Mouse (Mus musculus): ENCODE results near the gene Rdh16f2.
"Not testable (repeated sequence)": the region's sequence is repeated elsewhere in the genome, so short reads cannot be mapped to it uniquely, and the experiment has no call there.

The Rdh16f2 gene

DNA sequence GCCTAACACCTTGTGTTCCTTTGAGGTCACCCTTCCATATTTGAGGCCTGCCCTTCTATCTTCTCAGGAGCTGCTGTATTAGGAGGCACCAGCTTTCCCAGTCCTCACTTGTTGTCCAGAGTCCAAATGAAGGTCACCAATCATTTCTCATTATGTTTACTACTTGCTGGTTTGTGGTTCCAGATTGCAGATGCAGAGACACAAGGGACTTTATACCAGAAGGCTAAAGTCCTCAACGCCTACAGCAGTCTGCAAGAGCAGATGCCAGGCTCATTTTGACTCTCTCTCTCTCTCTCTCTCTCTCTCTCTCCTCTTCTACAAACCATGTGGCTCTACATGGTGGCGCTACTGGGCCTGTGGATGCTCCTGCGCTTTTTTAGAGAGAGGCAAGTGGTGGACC is at the start of gene Rdh16f2:
Gene Rdh16f2, plus strand, starts transcription at position 243 of the 400 bp plus-strand sequence.
- in situ Hi-C loops (cut with MboI, MseI), result no loop called here

DNA sequence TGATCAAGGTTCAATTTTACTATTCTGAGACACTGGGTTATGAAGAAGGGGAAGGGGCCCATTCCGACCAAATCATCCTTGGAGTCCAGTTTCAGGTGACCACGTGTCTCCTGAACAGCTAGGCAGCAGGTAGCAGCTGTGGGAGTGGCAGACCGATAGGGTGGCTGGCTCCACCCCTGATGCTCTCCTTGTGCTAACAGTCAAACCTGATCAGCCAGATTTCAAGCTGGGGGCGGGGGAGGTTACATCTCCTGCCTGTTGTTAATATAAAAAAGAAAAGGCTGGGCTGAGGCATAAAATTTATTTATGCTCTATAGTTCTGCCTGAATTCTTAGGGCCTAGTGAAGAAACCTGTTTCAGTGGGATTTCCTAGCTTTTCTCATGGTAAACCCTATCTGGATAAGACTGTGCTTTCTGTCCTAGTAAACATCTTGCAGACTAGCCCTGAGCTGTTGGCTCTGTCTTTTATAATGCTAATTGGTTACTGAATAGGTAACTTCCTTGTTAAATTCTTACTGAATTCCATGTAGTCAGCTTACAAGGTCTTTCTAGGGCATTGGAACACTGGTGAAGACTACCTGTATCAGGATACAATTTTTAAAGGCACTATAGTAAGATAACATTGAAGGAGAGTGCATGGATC is 48.9 kb upstream of the Rdh16f2 start:
- in situ Hi-C loops (cut with MboI, MseI), result not testable (repeated sequence)

DNA sequence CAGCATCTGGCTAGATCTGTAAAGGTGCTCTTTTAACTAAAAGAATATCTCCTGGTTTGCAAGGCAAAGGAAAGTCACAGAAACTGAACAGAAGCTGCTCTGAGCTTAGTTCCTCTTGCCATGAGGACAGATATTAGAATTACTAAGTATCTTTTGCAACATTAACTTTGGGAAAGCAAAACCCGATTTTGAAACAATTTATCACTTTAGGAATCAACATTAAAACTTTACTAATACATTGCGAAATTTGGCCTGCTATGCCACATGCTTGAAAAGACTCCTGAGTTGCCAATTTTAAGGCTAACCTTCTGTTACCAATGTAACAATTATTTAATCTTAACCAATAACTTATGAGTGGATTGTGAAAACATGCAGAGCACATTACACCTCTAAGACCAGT is 44.5 kb upstream of the Rdh16f2 start:
- in situ Hi-C loops (cut with MboI, MseI), result not testable (repeated sequence)

DNA sequence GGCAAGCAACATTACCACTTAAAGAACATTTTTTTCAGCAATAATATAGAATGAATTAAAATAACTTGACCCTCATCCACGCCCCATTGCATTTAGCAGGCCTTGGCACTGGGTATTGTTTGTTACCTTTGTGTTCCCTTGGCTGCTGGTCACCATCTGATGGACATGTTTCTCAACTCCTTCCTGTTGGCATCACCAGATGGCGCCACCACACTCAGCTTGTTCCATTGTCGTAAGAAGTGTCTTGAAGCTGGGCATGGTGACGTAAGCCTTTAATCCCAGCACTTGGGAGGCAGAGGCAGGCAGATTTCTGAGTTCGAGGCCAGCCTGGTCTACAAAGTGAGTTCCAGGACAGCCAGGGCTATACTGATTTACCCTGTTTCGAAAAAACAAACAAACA is 40.9 kb upstream of the Rdh16f2 start:
- in situ Hi-C loops (cut with MboI, MseI), result no loop called here

DNA sequence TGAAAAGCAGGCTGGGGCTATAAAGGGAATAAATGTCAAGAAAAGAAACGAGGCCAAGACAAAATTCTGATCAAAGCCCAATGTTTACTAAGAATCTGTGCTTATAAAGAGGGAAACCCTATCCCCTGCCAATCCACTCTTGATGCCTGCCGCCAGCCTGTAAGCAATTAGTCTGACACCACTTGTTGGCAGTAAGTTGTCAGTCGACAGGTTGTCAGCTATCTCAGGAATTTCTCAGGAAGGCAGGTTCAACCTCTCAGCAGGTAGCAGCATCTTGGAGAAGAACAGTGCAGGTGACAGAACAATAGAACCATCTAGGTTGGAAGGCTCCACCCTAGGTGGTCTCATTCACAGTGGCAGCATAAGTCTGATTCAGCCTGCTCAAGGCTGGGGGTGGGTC is 37.2 kb upstream of the Rdh16f2 start:
- in situ Hi-C loops (cut with MboI, MseI), result no loop called here

DNA sequence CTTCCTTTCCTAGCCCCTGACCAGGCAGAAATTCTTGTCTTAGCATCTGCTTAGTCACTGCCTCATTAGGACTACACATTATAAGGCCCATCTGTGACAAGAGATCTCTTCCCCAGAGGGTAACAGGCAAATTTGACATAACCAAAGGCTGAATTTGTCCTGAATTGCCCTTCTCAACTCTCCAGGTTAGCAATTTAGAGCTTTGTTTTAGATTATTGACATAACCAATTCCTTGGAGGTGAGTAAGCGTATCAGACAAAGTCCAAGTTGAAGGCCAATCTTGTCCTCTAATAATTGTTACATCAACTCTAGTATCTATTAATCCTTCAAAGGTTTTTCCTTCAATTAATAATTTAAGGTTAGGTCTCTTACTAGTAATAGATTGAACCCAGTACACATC is 32.1 kb upstream of the Rdh16f2 start:
- in situ Hi-C loops (cut with MboI, MseI), result not testable (repeated sequence)

DNA sequence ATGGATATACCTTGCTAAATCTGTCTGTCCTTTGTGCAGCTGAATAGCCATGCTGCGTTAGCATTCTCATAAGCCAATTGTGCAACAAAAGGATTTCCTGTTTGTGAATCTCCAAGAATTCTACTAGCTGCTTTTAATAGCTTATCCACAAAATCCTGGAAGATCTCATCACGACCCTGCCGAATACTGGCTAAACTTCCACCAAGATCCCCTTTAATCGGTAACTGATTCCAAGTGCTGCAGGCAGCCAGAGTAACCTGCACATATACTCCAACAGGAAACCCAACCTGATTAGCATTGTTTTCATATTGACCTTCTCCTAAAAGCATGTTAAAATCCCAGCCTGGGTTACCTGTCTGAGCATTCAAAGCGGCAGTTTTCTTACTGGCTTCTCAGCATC is 31.0 kb upstream of the Rdh16f2 start:
- in situ Hi-C loops (cut with MboI, MseI), result loop anchor here in 1 of 2 experiments (5.0 kb wide), 1 partner anchor 92 kb away; no protein-coding TSS in a partner anchor

DNA sequence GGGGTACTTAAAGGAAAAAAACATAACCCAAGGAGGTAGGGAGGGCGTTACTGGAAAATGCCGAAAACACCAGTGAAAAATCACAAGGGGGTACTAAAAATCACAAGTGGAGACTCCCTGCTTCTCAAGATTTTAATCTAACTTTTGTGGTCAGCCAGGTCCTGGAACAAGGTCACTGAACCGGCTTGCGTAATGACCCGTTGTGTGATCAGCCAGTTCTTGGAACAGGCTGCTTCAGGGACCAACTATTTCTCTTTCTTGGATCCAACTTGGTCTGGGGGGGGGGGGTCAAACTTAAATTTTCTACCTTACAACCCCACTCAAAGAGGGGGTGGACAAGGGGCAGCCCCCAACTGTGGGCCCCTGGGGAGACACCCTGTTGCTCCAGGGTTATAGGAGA is 28.5 kb upstream of the Rdh16f2 start:
- in situ Hi-C loops (cut with MboI, MseI), result loop anchor here in 1 of 2 experiments (5.0 kb wide), 1 partner anchor 90 kb away; no protein-coding TSS in a partner anchor

DNA sequence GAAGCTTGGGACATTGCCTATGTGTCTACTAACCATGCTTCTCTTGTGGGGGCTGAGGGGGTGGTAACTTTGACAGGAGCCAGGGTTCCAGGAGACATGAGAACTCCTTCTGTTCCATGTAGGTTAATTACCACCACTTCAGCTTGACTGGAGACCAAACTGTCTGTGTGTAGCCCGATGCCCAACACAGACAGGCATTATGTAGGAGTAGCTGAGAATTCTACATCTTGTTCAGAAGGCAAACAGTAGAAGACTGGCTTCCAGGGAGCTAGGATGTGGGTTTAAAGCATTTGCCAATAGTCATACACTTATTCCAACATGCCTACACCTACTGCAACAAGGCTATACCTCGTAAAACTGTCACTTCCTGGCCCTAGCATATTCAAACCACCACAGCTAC is 27.7 kb upstream of the Rdh16f2 start:
- in situ Hi-C loops (cut with MboI, MseI), result loop anchor here in 1 of 2 experiments (5.0 kb wide), 1 partner anchor 89 kb away; no protein-coding TSS in a partner anchor

DNA sequence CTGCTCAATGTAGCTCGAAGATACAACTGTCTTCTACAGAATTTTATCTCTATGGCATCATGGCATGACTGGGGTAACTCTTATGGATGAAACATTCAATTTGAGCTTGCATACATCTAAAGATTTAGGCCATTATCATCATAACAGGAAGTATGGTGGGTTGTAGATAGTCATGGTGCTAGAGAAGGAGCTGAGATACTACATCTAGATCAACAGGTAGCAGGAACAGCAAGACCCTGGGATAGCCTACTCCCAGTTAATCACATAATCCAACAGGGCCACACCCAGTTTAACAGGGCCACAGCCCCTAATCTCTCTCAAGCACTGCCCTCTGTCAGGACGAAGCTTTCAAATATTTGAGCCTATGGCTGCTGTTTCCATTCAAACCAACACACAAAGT is 25.5 kb upstream of the Rdh16f2 start:
- in situ Hi-C loops (cut with MboI, MseI), result no loop called here

DNA sequence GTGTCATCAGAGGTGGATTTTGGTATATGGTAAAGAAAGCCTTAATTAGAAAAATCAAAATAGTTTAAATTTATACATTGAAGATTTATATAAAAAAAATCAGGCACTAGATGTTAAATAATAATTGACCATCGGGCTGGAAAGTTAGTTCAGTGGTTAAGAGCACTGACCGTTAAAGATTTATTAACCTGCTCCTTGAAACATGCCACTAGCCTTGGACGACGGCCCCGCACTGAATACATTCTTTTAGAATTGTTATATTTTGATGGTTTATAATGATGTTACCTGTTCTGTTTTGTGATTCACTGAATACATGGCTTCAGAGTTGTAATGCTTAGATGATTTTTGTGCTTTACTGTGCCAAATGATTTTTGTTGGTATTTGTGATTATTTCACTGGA is 20.3 kb upstream of the Rdh16f2 start:
- in situ Hi-C loops (cut with MboI, MseI), result not testable (repeated sequence)

DNA sequence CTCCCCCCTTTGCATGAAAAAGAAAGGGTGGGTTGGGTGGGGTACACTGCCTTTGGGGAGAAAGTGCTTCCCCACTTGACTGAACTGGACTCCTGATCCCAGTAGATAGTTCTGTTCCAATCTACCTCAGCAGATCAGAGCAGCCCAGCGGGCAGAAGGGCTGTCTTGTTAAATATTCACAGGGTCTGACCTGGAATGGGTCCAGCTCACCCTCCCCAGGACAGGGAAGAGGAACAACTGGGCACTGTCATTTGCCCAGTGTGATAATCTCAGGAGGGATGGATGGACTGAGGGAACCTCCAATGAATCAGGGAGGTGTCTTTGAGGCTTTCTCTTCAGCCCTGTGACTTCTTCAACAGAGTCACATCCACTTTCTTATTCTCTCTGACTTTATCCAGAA is 18.2 kb upstream of the Rdh16f2 start:
- in situ Hi-C loops (cut with MboI, MseI), result no loop called here

DNA sequence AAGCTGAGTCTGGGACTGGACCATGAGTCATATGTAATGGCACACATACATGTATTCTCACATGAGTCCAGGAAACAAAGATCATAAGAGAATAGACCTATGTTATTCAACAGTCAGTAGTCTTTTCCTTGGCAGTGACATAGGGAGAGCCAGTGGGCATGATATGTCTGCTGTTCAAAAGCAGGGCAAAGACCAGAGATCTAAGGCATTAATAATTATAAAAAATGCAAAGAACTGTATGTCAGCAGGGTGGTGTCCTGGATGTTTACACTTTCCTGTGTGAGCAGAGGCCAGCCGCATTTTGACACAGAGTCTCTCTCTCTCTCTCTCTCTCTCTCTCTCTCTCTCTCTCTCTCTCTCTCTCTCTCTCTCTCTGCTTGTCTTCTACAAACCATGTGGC is 16.6 kb upstream of the Rdh16f2 start, which contains the start of gene Rdh19:
Gene Rdh19, plus strand, starts transcription at position 301 of the 400 bp plus-strand sequence.
- in situ Hi-C loops (cut with MboI, MseI), result no loop called here

DNA sequence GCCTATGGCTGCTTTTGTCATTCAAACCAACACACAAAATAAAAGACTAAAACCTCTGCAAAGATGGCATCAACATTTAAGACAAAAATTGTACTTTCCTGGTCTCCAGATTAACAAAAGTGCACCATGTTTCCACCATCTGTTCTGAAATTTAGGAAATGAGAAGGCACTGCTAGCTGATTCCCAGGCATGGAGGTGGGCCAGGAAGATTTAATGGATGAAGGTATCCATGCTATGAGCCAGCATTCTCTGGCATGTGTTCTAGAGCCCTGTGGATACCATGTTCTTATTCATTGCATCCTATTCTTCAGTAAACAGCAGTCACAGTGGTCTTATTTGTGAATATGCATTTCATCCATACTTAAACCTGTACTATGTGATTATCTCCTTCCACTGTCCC is 9.9 kb upstream of the Rdh16f2 start:
- in situ Hi-C loops (cut with MboI, MseI), result no loop called here

DNA sequence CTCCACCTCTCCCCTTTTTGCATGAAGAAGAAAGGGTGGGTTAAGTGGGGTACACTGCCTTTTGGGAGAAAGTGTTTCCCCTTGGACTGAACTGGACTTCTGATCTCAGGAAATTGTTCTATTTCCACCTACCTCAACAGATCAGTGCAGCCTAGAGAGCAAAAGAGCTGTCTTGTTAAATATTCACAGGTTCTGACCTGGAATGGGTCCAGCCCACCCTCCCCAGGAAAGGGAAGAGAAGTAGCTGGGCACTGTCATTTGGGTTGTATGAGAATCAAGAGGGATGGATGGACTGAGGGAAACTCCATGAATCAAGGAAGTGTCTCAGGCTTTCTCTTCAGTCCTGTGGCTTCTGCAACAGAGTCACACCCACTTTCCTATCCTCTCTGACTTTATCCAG is 1.3 kb upstream of the Rdh16f2 start:
- in situ Hi-C loops (cut with MboI, MseI), result no loop called here

DNA sequence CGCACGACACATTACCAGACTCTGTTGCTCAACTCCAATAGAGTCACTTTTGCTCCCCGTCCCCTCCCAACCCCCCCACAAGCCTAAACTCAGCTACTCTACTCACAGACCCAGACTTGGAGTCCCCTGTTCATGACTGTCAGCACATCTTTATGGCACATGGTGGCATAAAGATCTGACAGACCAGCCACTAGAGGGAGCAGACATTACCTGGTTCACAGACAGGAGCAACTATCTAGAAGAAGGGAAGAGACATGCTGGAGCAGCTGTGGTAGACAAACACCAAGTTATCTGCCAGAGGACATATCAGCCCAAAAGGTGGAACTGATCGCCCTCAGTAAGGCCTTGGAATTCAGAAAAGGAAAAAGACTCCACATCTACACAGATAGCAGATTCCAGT is 6.2 kb downstream of the Rdh16f2 start:
- in situ Hi-C loops (cut with MboI, MseI), result loop anchor here in 1 of 2 experiments (10.0 kb wide), 1 partner anchor 62 kb away; no protein-coding TSS in a partner anchor

DNA sequence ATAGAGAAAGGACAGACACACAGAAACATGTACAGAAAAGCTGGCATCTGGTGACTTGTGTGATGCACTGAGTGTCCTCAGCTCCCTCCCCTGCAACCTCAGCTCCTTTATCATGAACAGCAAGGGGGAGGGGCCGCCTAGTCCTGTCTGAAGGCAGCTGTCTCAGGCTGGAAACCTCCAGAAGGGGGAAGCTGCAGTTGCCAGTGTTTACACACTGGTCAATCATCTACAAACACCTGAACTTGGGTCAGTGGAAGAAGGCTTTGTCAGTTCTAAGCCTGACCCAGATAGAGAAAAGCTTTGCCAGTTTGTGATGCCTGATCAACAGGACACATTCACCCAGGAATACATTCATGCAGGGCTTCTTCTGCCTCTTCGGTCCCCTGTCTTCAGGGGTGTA is 11.4 kb downstream of the Rdh16f2 start:
- in situ Hi-C loops (cut with MboI, MseI), result loop anchor here in 1 of 2 experiments (10.0 kb wide), 1 partner anchor 57 kb away; no protein-coding TSS in a partner anchor

DNA sequence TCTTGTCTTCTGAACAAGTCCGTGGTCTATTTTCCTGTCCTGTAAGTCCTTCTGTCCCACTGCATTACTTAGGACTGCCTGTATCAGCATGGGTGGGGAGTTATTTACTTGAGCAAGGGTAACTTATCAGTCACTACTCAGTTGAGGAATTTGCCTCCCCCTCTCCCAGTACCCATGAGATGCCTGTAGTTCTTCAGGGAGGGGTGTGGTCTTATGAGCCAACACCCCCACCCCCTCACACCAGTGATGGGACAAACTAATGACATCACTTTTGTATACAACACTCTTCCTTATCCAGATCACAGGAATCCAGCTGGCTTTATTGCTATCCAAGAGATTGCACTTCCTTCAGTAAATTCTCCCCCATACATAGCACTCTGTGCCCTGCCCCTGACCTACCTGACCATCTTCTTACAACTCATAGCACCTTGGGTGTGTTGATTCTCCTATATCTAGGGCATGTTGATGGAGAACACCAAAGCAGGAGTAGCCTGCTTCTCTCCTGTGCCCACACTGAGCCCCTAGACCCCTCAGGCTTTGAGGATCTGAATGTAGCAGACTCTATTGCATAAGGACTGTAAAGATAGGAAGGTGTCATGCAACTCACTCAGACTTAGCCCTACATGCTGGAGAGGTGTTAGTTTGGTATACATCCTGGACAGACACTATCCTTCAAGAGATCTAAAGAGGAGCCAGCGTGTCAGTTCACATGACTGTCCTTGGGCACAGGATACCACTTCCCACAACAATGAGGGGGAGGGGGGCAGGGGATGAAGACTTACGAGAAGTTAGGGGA is 12.2 kb downstream of the Rdh16f2 start:
- in situ Hi-C loops (cut with MboI, MseI), result loop anchor here in 1 of 2 experiments (10.0 kb wide), 1 partner anchor 56 kb away; no protein-coding TSS in a partner anchor

DNA sequence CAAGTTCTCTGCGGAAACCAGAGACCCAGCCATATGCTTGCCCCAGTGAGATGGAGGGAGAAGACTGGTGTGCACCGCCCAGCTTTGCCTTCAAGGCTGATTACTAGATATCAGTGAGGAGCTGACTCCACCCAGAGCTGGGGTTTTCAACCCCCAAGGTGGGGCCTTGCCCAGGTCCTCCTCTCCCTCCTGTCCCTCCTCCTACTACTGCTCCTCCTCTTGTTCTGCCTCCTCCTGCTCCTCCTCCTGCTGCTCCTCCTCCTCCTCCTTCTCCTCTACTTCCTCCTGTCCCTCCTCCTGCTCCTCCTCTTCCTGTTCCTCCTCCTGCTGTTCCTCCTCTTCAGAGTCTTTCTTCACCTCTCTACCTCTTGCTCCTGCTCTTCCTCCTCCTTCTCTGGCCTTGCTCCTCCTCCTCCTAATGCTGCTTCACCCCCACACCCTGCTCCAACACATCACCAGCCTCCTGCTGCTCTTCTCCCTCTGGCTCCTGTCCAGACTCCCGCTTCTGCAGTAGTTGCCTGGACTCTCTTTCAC is 12.9 kb downstream of the Rdh16f2 start:
- in situ Hi-C loops (cut with MboI, MseI), result loop anchor here in 1 of 2 experiments (10.0 kb wide), 1 partner anchor 56 kb away; no protein-coding TSS in a partner anchor

DNA sequence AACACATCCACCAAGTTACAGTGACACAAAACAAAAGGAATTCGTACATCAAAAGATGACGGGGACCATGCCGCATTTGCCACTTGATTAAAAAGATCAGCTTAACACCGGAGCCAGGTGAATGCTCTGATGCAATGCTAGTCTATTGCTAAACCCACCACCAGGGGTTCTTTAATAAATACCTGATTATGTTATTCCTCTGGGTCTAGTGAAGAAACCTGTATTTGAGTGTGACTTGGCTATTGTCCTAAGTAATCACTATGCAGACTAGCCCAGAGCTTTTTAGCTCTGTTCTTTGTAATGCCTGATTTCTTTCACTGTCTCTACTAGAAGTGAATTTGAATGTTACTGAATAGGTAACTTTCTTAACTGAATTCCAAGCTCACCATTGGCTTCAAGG is 14.8 kb downstream of the Rdh16f2 start:
- in situ Hi-C loops (cut with MboI, MseI), result no loop called here

DNA sequence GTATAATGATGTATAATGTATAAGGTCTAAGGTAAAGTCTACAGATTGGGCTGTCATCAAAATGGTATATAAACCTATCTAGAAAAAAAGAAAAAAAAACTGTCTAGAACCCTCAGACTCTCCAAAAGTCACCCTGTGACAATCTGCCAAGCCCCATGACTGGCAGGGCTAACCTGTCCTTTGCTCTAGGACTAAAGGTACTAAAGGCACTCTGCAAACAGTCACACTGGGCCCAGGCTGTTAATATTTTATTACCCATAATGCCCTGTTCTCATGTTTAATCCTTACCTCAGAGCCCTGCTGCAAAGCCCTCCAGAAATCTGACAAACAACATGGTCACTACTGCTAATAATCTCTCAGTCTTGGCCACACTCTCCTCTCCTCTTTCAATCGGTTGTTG is 20.3 kb downstream of the Rdh16f2 start:
- in situ Hi-C loops (cut with MboI, MseI), result no loop called here

DNA sequence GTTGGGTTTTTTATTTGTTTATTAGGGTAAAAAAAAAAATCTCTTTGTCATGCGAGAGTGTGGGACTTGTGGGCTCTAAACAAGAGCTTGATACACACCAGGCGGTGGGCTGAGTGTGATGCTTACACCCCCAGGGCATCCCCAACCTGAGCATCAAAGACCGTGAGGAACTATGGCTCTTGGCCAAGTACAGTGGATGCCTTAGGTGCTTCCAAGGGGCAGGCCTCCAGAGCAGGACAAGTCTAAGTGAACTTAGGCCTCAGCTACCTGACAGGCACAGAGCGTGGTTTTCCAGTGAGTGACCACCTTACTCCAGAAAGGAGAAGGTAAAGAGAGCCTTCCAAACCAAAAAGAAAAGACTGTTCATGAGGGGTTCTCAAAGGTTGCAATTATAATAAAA is 20.7 kb downstream of the Rdh16f2 start:
- in situ Hi-C loops (cut with MboI, MseI), result no loop called here

Data from T-helper 17 cell (primary cell).